In genomic region chr8:124316466-124317136, GRCm38 (mm10) we compare ENCODE assay signal across 9 mouse cellular contexts.
DNase-seq lines count a peak whose midpoint lies in the region; ATAC-seq and TF ChIP-seq lines count a peak whose summit lies in the region.
"Had no signal": no experiment of that assay in that cellular context is flagged by ENCODE, and none has a peak within 500 bp of the region (broad histone marks: within the 10 kb centered on the region; RNA-seq: fewer than 3 reads in every experiment).

No protein-coding gene starts in this region.

- TF ChIP-seq CTCF in layer of hippocampus, adult 2 months (conservative IDR thresholded peaks at IDR 0.05) = no peak

- no peak overlapping the region for H3K9ac ChIP-seq in midbrain, embryonic 15.5 days
- H3K9ac ChIP-seq: embryonic facial prominence, embryonic 12.5 days had no signal

- 48% methylated on average over 12 of the region's 12 CpGs for WGBS in midbrain, embryonic 15.5 days

- no peaks in the 10 kb centered on the region for H3K36me3 ChIP-seq in midbrain, embryonic 15.5 days (replicated peaks)

- ATAC-seq in midbrain, embryonic 15.5 days (replicated peaks) = peak; percentile 44; the same call in 1 of the 2 replicates

- H3K4me2 ChIP-seq in midbrain, embryonic 15.5 days = no peak overlapping the region
- H3K4me2 ChIP-seq: embryonic facial prominence, embryonic 12.5 days had no signal

- no peaks in the 10 kb centered on the region for H3K9me3 ChIP-seq in midbrain, embryonic 15.5 days
- H3K9me3 ChIP-seq: embryonic facial prominence, embryonic 12.5 days had no signal

- H3K27me3 ChIP-seq in midbrain, embryonic 15.5 days (replicated peaks) = no peaks in the 10 kb centered on the region
- H3K27me3 ChIP-seq: embryonic facial prominence, embryonic 12.5 days had no signal

- peak overlapping the region; percentile 14; the same call in 1 of the 2 replicates for H3K27ac ChIP-seq in layer of hippocampus, adult 2 months
- H3K27ac ChIP-seq in midbrain, embryonic 15.5 days = peak overlapping the region; percentile 34; the same call in 1 of the 2 replicates
- H3K27ac ChIP-seq: embryonic facial prominence, embryonic 12.5 days had no signal

- peaks cover 47% of the 10 kb centered on the region for H3K4me1 ChIP-seq in midbrain, embryonic 15.5 days

- DNase-seq in layer of hippocampus, adult 2 months (ENCODE audit: low spot score in 2 of 2) = no peak
- no peak for DNase-seq in layer of hippocampus, adult 11-12 months (ENCODE audit: low spot score)
- peak; percentile 90 for DNase-seq in cerebellum, adult 11 months
- DNase-seq in heart, adult 11 months = peak; percentile 99
- DNase-seq in kidney, adult 8-10 months = peak; percentile 37 to 39
- DNase-seq in layer of hippocampus, adult 18-20 months (ENCODE audit: low spot score in 2 of 2) = no peak
- DNase-seq in layer of hippocampus, adult 9-11 months = no peak

- H3K4me3 ChIP-seq in layer of hippocampus, adult 2 months = no peak overlapping the region
- H3K4me3 ChIP-seq in midbrain, embryonic 15.5 days = no peak overlapping the region
- H3K4me3 ChIP-seq: embryonic facial prominence, embryonic 12.5 days had no signal

Comparison
In these comparisons a context has a peak if more than half of its experiments do, and no peak if none do; other contexts are left out.
1. DNase-seq: peak in cerebellum, adult 11 months (single experiment), heart, adult 11 months (single experiment) and kidney, adult 8-10 months (2 of 2); none in layer of hippocampus, adult 2 months (0 of 2), layer of hippocampus, adult 11-12 months (single experiment), layer of hippocampus, adult 18-20 months (0 of 2) and layer of hippocampus, adult 9-11 months (single experiment).